Mouse (Mus musculus) E14TG2a.4 (cell line): ENCODE data around the gene Gm156.

Source experiments
- H3K27me3 ChIP-seq: 2 replicates; pipeline ENCODE4 v1.6.1; 2014; ENCODE audit warnings: low read length, control low read depth; ENCODE audit not compliant: insufficient read depth
- H3K36me3 ChIP-seq: 2 replicates; pipeline ENCODE4 v1.6.1; 2014; ENCODE audit warnings: low read length, control low read depth; ENCODE audit not compliant: insufficient read depth
- H3K4me1 ChIP-seq: replicated peaks from 2 replicates; pipeline ENCODE4 v1.6.1; 2014; ENCODE audit warnings: low read depth, low read length, control low read depth
- H3K4me3 ChIP-seq: replicated peaks from 2 replicates; pipeline ENCODE4 v1.5.1; 2014; ENCODE audit warnings: mild to moderate bottlenecking, low read length
- H3K9me3 ChIP-seq: 2 replicates; pipeline ENCODE4 v1.6.1; 2014; ENCODE audit warnings: low read length, control low read depth
- CTCF ChIP-seq: conservative IDR thresholded peaks from 2 replicates; pipeline ENCODE4 v1.5.1; 2014; ENCODE audit warnings: low read length
- NANOG ChIP-seq: IDR thresholded peaks from 2 replicates; pipeline ENCODE4 v1.6.1; 2014; ENCODE audit warnings: borderline replicate concordance, low read length, mixed read lengths
- POU5F1 ChIP-seq: IDR thresholded peaks from 2 replicates; pipeline ENCODE4 v1.6.1; 2014; ENCODE audit warnings: low read length, borderline replicate concordance

The Gm156 gene

GRCm38 (mm10) chr6:129727237-129727636 lies 56.8 kb downstream of the Gm156 start:
- Histone ChIP-seq H3K4me3 (no peak overlapping the region), H3K9me3 (no peaks in the 10 kb centered on the region), H3K4me1 (no peaks in the 10 kb centered on the region), H3K27me3 (no peaks in the 10 kb centered on the region), H3K36me3 (no peaks in the 10 kb centered on the region)
- TF ChIP-seq CTCF (no peak), POU5F1 (no peak), NANOG (no peak)

- H3K36me3 ChIP-seq: no peaks in the 10 kb centered on the region
- H3K27me3 ChIP-seq: no peaks in the 10 kb centered on the region
- no peak overlapping the region for H3K4me3 ChIP-seq
- H3K4me1 ChIP-seq: no peaks in the 10 kb centered on the region
- TF ChIP-seq CTCF (no peak), NANOG (no peak), POU5F1 (no peak)
- no peaks in the 10 kb centered on the region for H3K9me3 ChIP-seq
Measured at GRCm38 (mm10) chr6:129721390-129721789, 62.7 kb downstream of the Gm156 start.

GRCm38 (mm10) chr6:129720487-129720886 lies 63.6 kb downstream of the Gm156 start:
- no peaks in the 10 kb centered on the region for H3K9me3 ChIP-seq
- no peak overlapping the region for H3K4me3 ChIP-seq
- H3K27me3 ChIP-seq: no peaks in the 10 kb centered on the region
- TF ChIP-seq POU5F1 (no peak), NANOG (no peak), CTCF (no peak)
- no peaks in the 10 kb centered on the region for H3K36me3 ChIP-seq
- H3K4me1 ChIP-seq: no peaks in the 10 kb centered on the region

GRCm38 (mm10) chr6:129717032-129717431 lies 67.0 kb downstream of the Gm156 start, which contains the start of gene Klri1:
TSS of gene Klri1 (minus strand) at chr6:129717132.
- Histone ChIP-seq H3K4me1 (no peaks in the 10 kb centered on the region), H3K27me3 (no peaks in the 10 kb centered on the region), H3K9me3 (no peaks in the 10 kb centered on the region), H3K4me3 (no peak within 1 kb of the TSS), H3K36me3 (no peaks in the 10 kb centered on the region)
- TF ChIP-seq CTCF (no peak), POU5F1 (no peak), NANOG (no peak)
